Mouse (Mus musculus): ENCODE measurements around the gene Msrb1. TPM values are rescaled to one million over a fixed set of nuclear protein-coding genes. Genes with fewer than 3 reads are reported as not detected.

The Msrb1 gene
- polyA plus RNA-seq (2015; fragmentation: Illumina TruSeq; extraction: RNeasy Lipid Tissue Mini Kit (QIAGEN cat#74804); ENCODE audit: insufficient read depth, low replicate concordance), result 62.1 TPM

GRCm38 (mm10) chr17:24736330-24737051, at the start of gene Msrb1:
Gene Msrb1 (plus strand): TSS chr17:24736642.

GRCm38 (mm10) chr17:24689251-24690081, 47.0 kb upstream of the Msrb1 start, which contains the start of gene Syngr3:
Gene Syngr3 (minus strand): TSS chr17:24689955.

GRCm38 (mm10) chr17:24696011-24696697, 40.3 kb upstream of the Msrb1 start, which contains the start of the genes Gfer and Noxo1:
Gene Gfer (minus strand): TSS chr17:24696156.
Gene Noxo1 (plus strand): TSS chr17:24696234.

GRCm38 (mm10) chr17:24706982-24707800, 29.3 kb upstream of the Msrb1 start, which contains the start of gene Tbl3:
Gene Tbl3 (minus strand): TSS chr17:24707660.

GRCm38 (mm10) chr17:24717943-24718342, 18.5 kb upstream of the Msrb1 start, which contains the start of the genes Rnf151 and Rps2:
Gene Rnf151 (minus strand): TSS chr17:24718063.
Gene Rps2 (plus strand): TSS chr17:24718116.

GRCm38 (mm10) chr17:24724184-24724583, 12.3 kb upstream of the Msrb1 start, which contains the start of gene Ndufb10:
Gene Ndufb10 (minus strand): TSS chr17:24724478.

GRCm38 (mm10) chr17:24727618-24728017, 8.8 kb upstream of the Msrb1 start, which contains the start of gene Rpl3l:
Gene Rpl3l (plus strand): TSS chr17:24727820.

GRCm38 (mm10) chr17:24752415-24753394, 16.3 kb downstream of the Msrb1 start, which contains the start of gene Hs3st6:
Gene Hs3st6 (plus strand): TSS chr17:24752988.

Other genes with a start within 250 kb of the Msrb1 start
- gene Caskin1, start 248.0 kb upstream of the Msrb1 start, polyA plus RNA-seq (2015; fragmentation: Illumina TruSeq; extraction: RNeasy Lipid Tissue Mini Kit (QIAGEN cat#74804); ENCODE audit: insufficient read depth, low replicate concordance), result 0.08 TPM
- 125 TPM for gene Traf7, start 208.7 kb upstream of the Msrb1 start, polyA plus RNA-seq (2015; fragmentation: Illumina TruSeq; extraction: RNeasy Lipid Tissue Mini Kit (QIAGEN cat#74804); ENCODE audit: insufficient read depth, low replicate concordance)
- gene Rab26, start 202.4 kb upstream of the Msrb1 start, polyA plus RNA-seq (2015; fragmentation: Illumina TruSeq; extraction: RNeasy Lipid Tissue Mini Kit (QIAGEN cat#74804); ENCODE audit: insufficient read depth, low replicate concordance), result 1.7 TPM
- 31.5 TPM for gene Pkd1, start 186.8 kb upstream of the Msrb1 start, polyA plus RNA-seq (2015; fragmentation: Illumina TruSeq; extraction: RNeasy Lipid Tissue Mini Kit (QIAGEN cat#74804); ENCODE audit: insufficient read depth, low replicate concordance)
- 46.2 TPM for gene Tsc2, start 104.0 kb upstream of the Msrb1 start, polyA plus RNA-seq (2015; fragmentation: Illumina TruSeq; extraction: RNeasy Lipid Tissue Mini Kit (QIAGEN cat#74804); ENCODE audit: insufficient read depth, low replicate concordance)
- 3.4 TPM for gene Nthl1, start 104.0 kb upstream of the Msrb1 start, polyA plus RNA-seq (2015; fragmentation: Illumina TruSeq; extraction: RNeasy Lipid Tissue Mini Kit (QIAGEN cat#74804); ENCODE audit: insufficient read depth, low replicate concordance)
- gene Slc9a3r2, start 86.3 kb upstream of the Msrb1 start, polyA plus RNA-seq (2015; fragmentation: Illumina TruSeq; extraction: RNeasy Lipid Tissue Mini Kit (QIAGEN cat#74804); ENCODE audit: insufficient read depth, low replicate concordance), result 21.0 TPM
- not detected for gene Npw, start 78.2 kb upstream of the Msrb1 start, polyA plus RNA-seq (2015; fragmentation: Illumina TruSeq; extraction: RNeasy Lipid Tissue Mini Kit (QIAGEN cat#74804); ENCODE audit: insufficient read depth, low replicate concordance)
- gene Zfp598, start 67.0 kb upstream of the Msrb1 start, polyA plus RNA-seq (2015; fragmentation: Illumina TruSeq; extraction: RNeasy Lipid Tissue Mini Kit (QIAGEN cat#74804); ENCODE audit: insufficient read depth, low replicate concordance), result 15.5 TPM
- not detected for gene Syngr3, start 46.7 kb upstream of the Msrb1 start, polyA plus RNA-seq (2015; fragmentation: Illumina TruSeq; extraction: RNeasy Lipid Tissue Mini Kit (QIAGEN cat#74804); ENCODE audit: insufficient read depth, low replicate concordance)
- gene Gfer, start 40.5 kb upstream of the Msrb1 start, polyA plus RNA-seq (2015; fragmentation: Illumina TruSeq; extraction: RNeasy Lipid Tissue Mini Kit (QIAGEN cat#74804); ENCODE audit: insufficient read depth, low replicate concordance), result 16.0 TPM
- gene Noxo1, start 40.4 kb upstream of the Msrb1 start, polyA plus RNA-seq (2015; fragmentation: Illumina TruSeq; extraction: RNeasy Lipid Tissue Mini Kit (QIAGEN cat#74804); ENCODE audit: insufficient read depth, low replicate concordance), result 4.3 TPM
- 8.7 TPM for gene Tbl3, start 29.0 kb upstream of the Msrb1 start, polyA plus RNA-seq (2015; fragmentation: Illumina TruSeq; extraction: RNeasy Lipid Tissue Mini Kit (QIAGEN cat#74804); ENCODE audit: insufficient read depth, low replicate concordance)
- not detected for gene Rnf151, start 18.6 kb upstream of the Msrb1 start, polyA plus RNA-seq (2015; fragmentation: Illumina TruSeq; extraction: RNeasy Lipid Tissue Mini Kit (QIAGEN cat#74804); ENCODE audit: insufficient read depth, low replicate concordance)
- 1,280 TPM for gene Rps2, start 18.5 kb upstream of the Msrb1 start, polyA plus RNA-seq (2015; fragmentation: Illumina TruSeq; extraction: RNeasy Lipid Tissue Mini Kit (QIAGEN cat#74804); ENCODE audit: insufficient read depth, low replicate concordance)
- gene Ndufb10, start 12.2 kb upstream of the Msrb1 start, polyA plus RNA-seq (2015; fragmentation: Illumina TruSeq; extraction: RNeasy Lipid Tissue Mini Kit (QIAGEN cat#74804); ENCODE audit: insufficient read depth, low replicate concordance), result 148 TPM
- not detected for gene Rpl3l, start 8.8 kb upstream of the Msrb1 start, polyA plus RNA-seq (2015; fragmentation: Illumina TruSeq; extraction: RNeasy Lipid Tissue Mini Kit (QIAGEN cat#74804); ENCODE audit: insufficient read depth, low replicate concordance)
- gene Hs3st6, start 16.3 kb downstream of the Msrb1 start, polyA plus RNA-seq (2015; fragmentation: Illumina TruSeq; extraction: RNeasy Lipid Tissue Mini Kit (QIAGEN cat#74804); ENCODE audit: insufficient read depth, low replicate concordance), result not detected
- gene Meiob, start 67.6 kb downstream of the Msrb1 start, polyA plus RNA-seq (2015; fragmentation: Illumina TruSeq; extraction: RNeasy Lipid Tissue Mini Kit (QIAGEN cat#74804); ENCODE audit: insufficient read depth, low replicate concordance), result 0.51 TPM
- gene Hagh, start 103.5 kb downstream of the Msrb1 start, polyA plus RNA-seq (2015; fragmentation: Illumina TruSeq; extraction: RNeasy Lipid Tissue Mini Kit (QIAGEN cat#74804); ENCODE audit: insufficient read depth, low replicate concordance), result 62.0 TPM
- gene Fahd1, start 113.7 kb downstream of the Msrb1 start, polyA plus RNA-seq (2015; fragmentation: Illumina TruSeq; extraction: RNeasy Lipid Tissue Mini Kit (QIAGEN cat#74804); ENCODE audit: insufficient read depth, low replicate concordance), result 9.4 TPM
- 0.36 TPM for gene Igfals, start 129.4 kb downstream of the Msrb1 start, polyA plus RNA-seq (2015; fragmentation: Illumina TruSeq; extraction: RNeasy Lipid Tissue Mini Kit (QIAGEN cat#74804); ENCODE audit: insufficient read depth, low replicate concordance)
- gene Nubp2, start 149.7 kb downstream of the Msrb1 start, polyA plus RNA-seq (2015; fragmentation: Illumina TruSeq; extraction: RNeasy Lipid Tissue Mini Kit (QIAGEN cat#74804); ENCODE audit: insufficient read depth, low replicate concordance), result 30.4 TPM
- gene Spsb3, start 150.0 kb downstream of the Msrb1 start, polyA plus RNA-seq (2015; fragmentation: Illumina TruSeq; extraction: RNeasy Lipid Tissue Mini Kit (QIAGEN cat#74804); ENCODE audit: insufficient read depth, low replicate concordance), result 12.0 TPM
- gene Eme2, start 158.4 kb downstream of the Msrb1 start, polyA plus RNA-seq (2015; fragmentation: Illumina TruSeq; extraction: RNeasy Lipid Tissue Mini Kit (QIAGEN cat#74804); ENCODE audit: insufficient read depth, low replicate concordance), result 12.4 TPM
- gene Mrps34, start 158.5 kb downstream of the Msrb1 start, polyA plus RNA-seq (2015; fragmentation: Illumina TruSeq; extraction: RNeasy Lipid Tissue Mini Kit (QIAGEN cat#74804); ENCODE audit: insufficient read depth, low replicate concordance), result 18.6 TPM
- 14.5 TPM for gene Nme3, start 159.9 kb downstream of the Msrb1 start, polyA plus RNA-seq (2015; fragmentation: Illumina TruSeq; extraction: RNeasy Lipid Tissue Mini Kit (QIAGEN cat#74804); ENCODE audit: insufficient read depth, low replicate concordance)
- gene Mapk8ip3, start 200.3 kb downstream of the Msrb1 start, polyA plus RNA-seq (2015; fragmentation: Illumina TruSeq; extraction: RNeasy Lipid Tissue Mini Kit (QIAGEN cat#74804); ENCODE audit: insufficient read depth, low replicate concordance), result 68.1 TPM
- 50.0 TPM for gene Jpt2, start 224.0 kb downstream of the Msrb1 start, polyA plus RNA-seq (2015; fragmentation: Illumina TruSeq; extraction: RNeasy Lipid Tissue Mini Kit (QIAGEN cat#74804); ENCODE audit: insufficient read depth, low replicate concordance)